Mouse (Mus musculus): ENCODE results near the gene Palld.

Gene Palld

DNA sequence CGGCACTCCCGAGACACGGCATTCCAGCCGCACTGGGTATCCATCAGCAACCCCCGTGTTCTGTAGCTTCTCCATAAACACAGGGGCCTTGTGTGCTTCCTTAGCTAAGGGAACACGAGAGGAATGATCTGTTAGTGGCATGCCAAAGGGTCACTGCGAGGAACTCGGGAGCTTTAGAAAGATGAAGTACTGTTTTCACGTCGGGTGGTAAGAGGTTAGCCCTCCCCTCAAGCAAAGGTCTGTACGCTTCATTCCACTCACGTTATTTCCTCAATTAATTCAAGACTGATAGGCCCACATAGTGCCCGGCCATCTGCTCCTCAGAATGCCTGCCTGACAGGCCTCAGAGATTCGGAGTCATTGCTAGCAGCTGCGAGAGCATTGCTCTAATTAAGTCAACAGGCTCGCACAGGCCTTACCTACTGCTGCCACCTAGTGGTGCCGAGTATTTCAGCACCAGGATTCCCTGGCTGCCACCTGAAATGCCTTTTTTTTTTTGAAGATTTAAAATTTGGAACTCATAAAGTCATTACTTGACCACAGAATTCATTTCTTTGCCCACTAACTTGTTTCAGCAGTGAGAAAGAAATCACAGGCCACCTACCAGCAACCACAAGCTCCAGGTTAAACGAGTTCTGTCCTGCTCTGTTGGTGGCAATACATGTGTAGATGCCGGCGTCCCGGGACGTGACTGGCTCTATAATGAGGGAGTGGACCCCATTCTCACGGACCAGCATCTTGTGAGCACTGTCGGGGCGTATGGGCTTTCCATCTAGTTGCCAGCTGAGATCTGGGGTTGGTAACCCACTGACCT is 386.4 kb downstream of the Palld start:
- no peak for DNase-seq (ENCODE audit: low read depth, low spot score)

DNA sequence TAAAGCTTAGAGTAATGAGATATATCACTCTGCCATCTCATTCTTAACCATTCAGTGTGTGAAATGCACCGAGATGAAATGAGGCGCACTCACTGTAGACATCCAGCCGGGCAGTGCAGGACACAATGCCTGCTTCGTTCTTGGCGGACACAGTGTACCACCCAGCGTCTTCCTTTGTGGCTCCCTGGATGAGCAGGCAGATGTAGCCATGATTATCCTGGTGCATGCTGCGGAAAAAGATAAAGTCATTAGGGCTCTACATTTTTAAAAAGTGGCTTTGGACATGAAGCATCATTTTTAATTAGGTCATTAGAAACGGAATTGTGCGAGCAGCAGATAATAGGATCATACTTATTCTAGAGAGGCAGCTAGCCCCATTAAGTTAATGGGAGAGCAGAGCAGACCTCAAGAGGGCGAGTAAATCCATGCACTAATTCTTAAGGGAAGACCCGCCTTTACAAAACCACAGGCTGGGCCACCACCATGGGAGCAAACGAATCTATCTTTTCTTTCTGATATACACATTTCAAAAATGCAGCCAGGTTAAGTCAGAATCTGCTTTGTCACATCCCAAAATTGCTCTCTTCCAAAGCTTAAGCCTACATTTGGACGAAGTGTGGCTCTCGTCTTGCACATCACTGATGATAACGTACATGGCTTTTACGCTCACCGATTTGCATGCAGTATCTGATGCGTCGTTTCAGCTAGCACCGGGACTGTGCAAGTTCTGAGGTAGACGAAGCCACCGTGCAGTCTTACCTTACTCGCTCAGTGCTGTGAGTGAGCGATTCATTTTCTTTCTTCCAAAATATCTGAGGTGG is 387.2 kb downstream of the Palld start:
- no peak for DNase-seq (ENCODE audit: low read depth, low spot score)

DNA sequence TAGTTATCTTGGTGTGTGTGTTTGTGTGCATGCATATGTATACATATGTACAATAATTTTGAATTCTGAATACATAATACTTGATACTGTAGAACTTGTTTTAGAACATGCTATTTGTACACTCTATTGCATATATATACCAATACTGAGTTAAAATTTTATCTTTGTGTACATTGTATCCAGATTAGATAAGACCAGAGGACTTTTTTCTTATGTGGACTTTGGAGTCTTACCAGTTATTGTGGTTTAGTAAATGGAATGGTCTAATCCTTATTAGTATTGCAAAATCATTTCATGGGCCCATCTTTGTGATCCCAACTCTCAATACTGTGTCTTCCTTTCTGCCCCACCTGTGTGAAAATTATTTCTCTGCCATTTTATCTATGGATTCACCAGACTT is 400.2 kb downstream of the Palld start:
- DNase-seq (ENCODE audit: low read depth, low spot score): no peak

DNA sequence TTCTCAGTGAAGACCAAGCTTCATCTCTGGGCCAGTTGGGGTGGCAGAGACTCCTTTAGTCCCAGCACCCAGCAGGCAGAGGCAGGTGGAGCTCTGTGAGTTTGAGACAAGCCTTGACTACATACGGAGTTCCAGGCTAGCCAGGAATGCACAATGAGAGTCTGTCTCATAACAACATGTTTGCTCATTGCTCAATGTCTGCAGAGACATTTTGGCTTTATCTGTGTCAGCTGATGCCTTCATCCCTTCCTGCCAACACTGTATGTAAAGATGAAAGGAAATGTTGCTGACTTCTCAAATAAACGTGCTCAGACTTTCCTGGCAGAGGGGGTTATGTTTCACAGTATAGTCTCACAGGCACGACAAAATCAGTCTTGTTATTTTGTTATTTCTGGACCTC is 401.6 kb downstream of the Palld start:
- no peak for DNase-seq (ENCODE audit: low read depth, low spot score)

DNA sequence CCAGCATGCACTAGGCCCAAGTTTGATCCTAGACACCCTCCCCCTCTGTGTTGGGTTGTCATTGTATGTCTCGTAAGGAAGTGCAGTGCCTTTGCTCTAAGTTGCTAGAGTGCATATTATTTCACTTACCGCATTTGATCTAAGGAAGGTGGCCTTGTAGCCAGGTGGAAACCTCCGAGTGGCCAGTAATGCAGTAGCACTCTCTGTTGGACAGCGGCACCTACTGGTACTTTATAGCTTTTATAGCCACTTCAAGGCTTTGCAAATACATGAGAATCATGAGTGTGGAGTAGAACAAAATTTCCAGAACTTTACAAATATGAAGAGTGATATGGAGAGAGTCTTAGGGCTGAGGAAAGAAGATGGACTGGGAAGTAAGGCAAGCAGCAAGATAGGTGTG is 403.5 kb downstream of the Palld start:
- no peak for DNase-seq (ENCODE audit: low read depth, low spot score)

DNA sequence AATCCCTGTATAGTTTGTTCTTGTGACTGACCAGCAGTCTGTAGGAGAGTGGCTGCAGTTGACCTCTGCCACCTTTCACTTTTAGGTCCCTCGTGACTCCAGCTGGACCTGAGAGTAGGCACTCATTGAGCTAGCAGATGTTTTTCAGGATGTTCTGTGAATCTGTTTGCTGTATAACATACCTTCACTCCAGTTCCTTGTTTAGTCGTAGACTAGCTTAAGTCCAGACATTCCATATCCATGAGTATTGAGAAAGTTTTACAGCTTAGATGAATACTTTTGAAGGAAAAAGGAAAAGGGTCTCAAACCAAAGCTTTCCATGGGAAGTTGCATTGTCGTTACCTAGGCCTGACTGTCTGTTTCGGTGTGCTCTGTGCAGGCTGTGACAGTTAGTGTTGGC is 405.4 kb downstream of the Palld start:
- no peak for DNase-seq (ENCODE audit: low read depth, low spot score)

DNA sequence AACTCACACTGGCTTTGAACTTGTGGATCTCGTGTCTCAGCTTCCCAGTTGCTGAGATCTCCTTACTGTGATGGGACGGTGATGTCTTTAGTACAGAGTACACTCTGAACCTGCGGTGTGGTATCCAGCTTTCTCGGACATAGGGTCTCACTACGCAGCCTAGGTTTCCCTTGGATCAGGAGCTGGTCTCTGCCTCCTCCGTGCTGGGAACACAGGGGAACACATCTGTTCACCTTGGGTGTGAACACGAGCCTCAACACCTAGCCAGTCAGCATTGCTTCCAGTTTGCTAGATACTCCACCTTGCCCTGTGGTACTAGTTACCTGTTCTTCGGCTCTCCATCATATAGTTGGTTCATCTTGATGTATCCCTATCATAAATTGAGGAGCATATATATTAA is 413.9 kb downstream of the Palld start:
- no peak for DNase-seq (ENCODE audit: low read depth, low spot score)

DNA sequence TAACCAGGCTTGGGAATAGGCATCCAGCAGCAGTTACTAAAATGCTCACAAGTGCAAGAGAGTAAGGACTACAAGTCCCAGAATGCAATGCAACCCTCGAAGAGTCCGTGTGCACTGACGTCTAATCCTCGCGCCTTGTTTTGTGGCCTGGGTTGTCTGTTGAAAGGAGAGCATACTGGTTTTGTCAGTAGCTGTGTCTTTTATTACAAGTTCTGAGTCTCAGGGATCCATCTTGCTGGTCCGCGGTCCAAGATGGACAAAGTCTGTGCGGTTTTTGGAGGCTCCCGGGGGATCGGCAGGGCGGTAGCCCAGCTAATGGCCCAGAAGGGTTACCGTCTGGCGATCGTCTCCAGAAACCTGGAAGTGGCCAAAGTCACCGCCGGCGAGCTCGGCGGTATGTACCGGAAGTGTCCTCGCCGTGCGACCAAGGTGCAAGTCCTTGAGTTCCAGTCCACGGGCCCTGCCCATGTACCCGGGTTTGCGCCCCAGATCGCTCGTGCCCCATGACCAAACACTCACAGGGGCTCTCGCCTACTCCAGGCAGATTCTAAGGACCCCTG is 414.8 kb downstream of the Palld start, which contains the start of gene Cbr4:
Gene Cbr4, plus strand, starts transcription at position 138 of the 560 bp plus-strand sequence.
- DNase-seq (ENCODE audit: low read depth, low spot score): peak; percentile 79

DNA sequence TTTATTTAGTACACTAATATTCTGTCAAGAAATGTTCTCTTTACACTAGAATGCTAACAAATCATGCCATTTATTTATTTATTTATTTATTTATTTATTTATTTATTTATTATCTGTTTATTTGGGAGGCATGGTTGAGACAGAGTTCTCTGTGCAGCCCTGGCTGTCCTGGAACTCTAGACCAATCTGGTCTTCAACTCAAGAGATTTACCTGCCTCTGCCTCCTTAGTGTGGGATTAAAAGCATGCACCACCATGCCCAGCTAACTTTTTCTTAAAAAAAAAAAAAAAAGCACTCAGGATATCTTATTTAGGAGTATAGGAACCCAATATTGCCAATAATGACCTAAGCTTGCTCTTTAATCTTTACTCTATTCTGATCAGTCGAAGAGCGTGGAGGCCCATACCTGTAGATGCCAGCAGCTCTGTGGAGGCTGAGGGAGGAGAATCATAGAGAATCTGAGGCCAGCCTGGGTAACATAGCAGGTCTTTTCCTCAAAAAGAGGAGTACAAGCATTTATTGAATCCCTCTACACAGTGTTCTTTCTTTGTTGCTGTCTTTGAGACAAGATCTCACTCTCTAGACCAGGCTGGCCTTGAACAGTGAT is 415.5 kb downstream of the Palld start:
- DNase-seq (ENCODE audit: low read depth, low spot score): no peak

DNA sequence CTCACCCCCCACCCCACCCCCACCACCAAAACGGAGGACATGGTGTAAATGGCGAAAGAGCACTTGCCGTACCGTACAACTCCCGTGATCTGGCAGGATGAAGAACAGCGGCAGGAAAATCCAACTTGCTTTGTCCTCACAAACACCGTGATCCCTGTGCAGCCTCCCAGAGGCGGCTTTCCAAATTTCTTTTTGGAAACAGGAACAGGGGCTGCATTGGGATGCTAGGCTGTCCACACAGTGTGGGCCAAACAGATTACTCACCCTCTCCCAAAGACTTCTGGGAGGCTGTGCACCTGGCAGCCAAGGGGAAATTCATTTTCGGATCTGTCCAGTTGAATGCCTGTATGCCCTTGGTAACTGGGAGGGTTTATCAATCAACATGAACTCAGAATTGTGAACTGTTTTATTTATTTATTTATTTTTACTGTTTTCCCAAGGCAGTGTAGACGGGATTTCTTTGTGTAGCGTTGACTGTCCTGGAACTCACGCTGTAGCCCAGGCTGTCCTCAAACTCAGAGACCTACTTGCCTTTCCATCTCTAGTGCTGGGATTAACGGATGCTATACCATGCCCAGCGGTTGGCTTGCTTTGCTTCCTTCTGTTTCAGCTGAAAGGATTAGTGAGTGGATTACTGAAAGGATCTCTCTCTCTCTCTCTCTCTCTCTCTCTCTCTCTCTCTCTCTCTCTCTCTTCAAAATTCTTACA is 422.1 kb downstream of the Palld start:
- DNase-seq (ENCODE audit: low read depth, low spot score): no peak

DNA sequence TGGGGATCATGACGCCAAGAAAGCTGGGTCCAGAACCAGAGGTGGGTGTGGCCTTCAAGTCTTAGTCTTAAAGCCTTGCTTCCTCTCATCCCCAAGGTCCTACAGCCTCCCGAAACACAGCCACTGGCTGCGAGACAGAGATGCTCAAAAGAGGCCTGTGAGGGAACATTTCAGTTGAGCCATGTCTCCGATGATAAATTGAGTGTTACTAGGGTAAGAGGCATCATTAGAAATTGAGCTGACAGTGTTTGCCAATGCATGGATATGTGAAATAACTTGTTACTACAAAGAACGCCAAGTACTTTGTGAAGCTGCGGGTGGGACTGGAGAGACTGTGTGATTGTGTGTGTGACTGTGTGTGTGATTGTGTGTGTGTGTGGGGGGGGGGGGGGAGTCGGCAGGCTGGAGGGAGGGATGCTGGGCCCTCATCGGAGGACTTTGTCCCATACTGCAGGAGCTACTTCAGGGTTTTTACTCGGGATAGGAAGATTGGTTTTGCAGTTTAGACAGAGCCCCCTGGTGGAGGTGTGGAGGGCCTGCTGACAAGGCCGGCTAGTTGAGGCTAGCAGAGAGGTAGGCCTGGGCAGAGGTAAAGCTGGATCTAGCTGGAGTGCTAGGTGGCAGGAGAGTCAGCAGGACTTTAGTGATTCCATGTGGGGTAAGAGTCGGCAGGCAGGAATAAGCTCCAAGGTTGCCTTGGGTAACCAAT is 422.8 kb downstream of the Palld start:
- no peak for DNase-seq (ENCODE audit: low read depth, low spot score)

DNA sequence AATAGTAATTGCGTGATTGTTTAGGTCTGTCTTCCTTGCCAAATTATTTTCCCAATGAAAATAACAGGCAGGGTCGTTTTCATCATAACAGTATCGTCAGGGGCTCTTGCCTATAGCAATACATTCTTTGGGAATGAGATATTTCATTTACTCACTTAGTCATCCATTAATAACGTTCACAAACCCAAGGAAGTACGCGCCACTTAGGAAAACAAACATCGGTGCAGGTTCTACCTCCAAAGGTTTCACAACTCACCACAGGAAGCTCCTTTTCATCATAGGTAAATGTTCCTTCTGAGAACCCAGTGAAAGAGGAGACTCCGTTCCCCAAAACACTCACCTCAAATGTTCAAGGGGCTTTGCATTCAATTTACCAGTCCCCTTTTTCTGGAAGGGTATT is 423.7 kb downstream of the Palld start:
- DNase-seq (ENCODE audit: low read depth, low spot score): no peak

DNA sequence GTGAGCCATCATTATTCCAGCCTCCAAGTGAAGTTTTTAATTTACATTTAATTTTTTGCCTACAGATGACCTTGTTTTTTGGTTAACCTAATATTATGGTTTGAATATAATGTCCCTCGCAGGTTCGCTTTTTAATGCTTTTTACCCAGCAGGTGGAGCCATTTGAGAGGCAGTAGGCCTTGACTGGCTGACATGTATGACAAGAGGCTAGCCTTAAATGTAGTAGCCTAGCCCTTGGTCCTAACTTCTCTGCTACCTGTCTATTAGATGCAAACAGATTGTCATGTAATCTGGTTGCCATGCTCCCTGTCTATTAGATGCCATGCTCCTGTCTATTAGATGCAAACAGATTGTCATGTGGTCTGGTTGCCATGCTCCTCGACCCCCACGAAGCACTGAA is 424.3 kb downstream of the Palld start:
- no peak for DNase-seq (ENCODE audit: low read depth, low spot score)

DNA sequence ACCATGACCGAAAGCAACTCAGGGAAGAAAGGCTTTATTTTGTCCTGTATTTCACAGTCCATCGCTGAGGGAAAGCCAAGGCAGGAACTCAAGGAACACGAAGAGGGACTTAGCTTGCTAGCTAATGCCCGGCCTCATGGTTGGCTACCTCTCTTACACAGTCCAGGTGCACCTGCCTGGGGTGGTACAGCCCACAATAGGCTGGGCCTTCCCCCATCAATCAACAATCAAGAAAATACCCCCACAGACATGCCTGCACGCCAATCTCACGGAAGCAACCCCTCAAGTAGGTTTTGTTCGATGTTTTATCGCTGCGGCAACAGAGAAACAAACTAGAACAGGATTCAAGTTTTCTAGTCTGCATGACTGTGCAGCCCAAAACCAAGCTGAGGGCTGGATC is 426.3 kb downstream of the Palld start:
- no peak for DNase-seq (ENCODE audit: low read depth, low spot score)

DNA sequence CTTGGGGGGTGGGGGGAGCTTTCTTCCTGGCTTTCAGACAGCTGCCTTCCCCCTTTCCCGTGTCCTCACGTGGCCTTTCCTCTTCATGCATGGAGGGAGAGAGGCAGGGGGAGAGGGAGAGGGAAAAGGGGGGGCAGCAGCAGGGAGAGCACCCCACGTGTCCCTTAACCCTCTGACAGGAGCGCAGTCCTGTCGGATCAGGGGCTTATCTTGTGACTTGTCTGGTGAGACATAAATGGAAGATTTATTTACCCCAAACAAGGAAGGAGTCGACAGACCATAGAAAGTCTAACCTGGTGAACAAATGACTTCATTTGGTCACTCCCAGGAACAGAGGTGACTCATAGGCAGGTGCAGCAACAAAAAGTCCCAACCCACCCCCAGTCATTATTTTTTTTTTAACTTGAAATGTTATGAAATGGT is 427.2 kb downstream of the Palld start:
- no peak for DNase-seq (ENCODE audit: low read depth, low spot score)

DNA sequence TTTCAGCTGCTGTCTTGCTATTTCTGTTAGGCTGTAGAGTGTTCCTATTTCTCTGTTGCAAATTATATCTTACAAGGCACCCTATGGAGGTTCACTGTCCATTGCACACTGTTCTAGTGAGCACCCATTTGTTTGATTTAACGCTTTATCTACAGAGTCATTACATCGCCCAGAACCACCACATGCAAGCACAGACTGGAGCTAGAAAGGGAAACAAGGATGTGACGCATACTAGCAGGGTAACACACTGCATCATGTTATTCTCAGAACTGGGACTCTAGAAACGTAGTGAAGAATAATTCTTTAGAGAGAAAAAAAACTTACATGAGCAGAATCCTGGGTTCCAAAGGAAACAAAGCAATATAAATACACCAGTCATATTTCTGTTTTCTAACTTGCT is 432.3 kb downstream of the Palld start:
- DNase-seq (ENCODE audit: low read depth, low spot score): no peak

DNA sequence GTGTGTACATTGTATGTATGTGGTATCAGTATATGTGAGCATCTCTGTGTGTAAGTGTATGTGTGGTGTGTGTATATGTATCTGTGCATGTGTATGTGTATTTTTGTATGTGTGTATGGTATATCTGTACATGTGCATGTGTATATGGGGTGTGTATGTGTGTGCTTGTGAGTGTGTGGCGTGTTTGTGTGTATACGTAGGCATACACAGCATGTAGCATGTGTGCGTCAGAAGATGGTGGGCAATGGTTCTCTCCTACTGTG is 435.0 kb downstream of the Palld start:
- no peak for DNase-seq (ENCODE audit: low read depth, low spot score)

DNA sequence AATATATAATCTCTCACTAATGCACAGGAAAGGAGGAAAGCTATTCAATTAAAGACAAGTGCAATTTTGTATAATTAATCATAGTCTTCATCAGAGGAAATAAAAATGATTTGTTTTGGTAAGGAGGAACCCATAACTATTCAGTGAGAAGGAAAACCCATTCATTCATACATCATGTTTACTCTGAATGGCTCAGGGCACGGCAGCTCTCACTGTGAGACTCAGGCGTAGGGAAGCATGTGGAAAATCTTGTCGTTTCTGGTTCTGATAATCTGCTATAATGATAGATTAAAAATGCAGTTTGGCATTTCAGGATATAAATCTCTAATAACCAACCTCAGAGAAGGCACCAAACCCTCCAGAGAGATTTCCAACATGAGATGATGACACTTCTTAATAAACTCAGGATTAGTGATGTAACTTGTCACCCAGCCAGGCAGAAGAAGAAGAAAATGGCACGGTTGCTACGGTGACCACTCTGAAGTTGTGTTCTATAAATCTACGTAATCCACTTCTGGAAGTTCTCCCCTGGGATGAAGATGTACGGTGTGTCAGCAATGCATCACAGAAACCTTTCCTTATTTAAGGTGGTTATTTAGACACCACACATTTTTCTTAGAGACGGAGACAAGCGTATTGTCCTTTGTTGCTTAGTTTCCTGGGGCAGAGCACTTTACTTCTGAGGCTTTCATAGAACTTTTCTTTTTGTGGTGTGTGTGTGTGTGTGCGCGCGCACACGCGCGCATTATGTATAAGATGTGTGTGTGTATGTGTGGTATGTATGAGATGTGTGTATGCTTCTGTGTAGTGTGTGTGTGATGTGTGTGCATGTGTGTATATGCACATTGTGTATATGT is 435.6 kb downstream of the Palld start:
- no peak for DNase-seq (ENCODE audit: low read depth, low spot score)

DNA sequence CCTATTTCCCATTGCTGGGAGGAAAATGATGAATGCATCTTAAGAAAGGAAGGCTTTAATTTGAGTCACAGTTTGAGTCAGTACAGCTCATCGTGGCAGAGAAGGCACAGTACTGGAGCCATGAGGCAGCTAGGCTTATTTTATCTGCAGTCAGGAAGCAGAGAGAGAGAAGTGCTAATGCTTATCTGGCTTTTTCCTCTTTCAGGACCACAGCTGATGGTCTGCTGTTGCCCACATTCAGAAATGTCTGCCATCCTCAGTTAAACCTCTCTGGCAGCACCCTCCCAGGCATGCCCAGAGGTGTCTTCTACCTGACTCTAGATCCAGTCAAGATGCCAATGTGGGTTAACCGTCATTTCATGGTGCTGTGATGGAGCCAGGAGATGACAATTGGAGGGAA is 438.1 kb downstream of the Palld start:
- no peak for DNase-seq (ENCODE audit: low read depth, low spot score)

DNA sequence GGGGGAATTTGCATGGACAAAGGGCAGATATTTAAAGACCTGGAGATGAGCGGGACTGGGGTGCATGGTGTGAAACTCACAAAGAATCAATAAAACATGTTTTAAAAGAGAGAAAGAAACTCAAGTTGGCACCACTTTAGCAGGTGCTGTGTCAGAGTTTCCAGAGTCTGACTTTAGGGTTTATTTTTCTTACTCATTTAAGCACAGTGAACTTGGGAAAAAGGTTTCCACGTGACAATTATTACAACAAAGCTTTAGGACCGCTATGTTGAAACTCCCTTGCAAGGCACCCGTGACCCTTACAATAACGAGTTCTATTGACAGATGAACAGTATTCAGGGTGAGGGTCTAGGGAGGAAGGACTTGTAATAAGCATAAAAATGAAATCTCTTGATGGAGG is 440.3 kb downstream of the Palld start:
- no peak for DNase-seq (ENCODE audit: low read depth, low spot score)
